Mouse (Mus musculus) liver, postnatal 0 days (tissue): ENCODE measurements around the gene Ndufb2. TPM values are rescaled to one million over a fixed set of nuclear protein-coding genes. Genes with fewer than 3 reads are reported as not detected.

ENCODE experiments used
- ATAC-seq: fragments of 200-750 bp; cut with Nextera tagmentation; 2 replicates; pipeline ENCODE4 v1.8.0; 2017; ENCODE audit warnings: mild to moderate bottlenecking, moderate library complexity
- DNase-seq: peaks from one replicate; pipeline ENCODE4 v3.0.0-alpha.2; 2016
- H3K27ac ChIP-seq: fragments of 300-500 bp; sonication (generic); 2 replicates; pipeline ENCODE4 v1.5.1; 2014; ENCODE audit warnings: antibody characterized with exemption, moderate library complexity, mild to moderate bottlenecking, low read depth
- H3K27me3 ChIP-seq: fragments of 300-500 bp; sonication (generic); 2 replicates; pipeline ENCODE4 v1.6.1; 2014; ENCODE audit warnings: low read length, control low read depth, mixed read lengths; ENCODE audit not compliant: insufficient read depth
- H3K36me3 ChIP-seq: fragments of 300-500 bp; sonication (generic); replicated peaks from 2 replicates; pipeline ENCODE4 v1.6.1; 2014; ENCODE audit warnings: mild to moderate bottlenecking, control low read depth, low read length, moderate library complexity, mixed read lengths; ENCODE audit not compliant: insufficient read depth
- H3K4me1 ChIP-seq: fragments of 300-500 bp; sonication (generic); 2 replicates; pipeline ENCODE4 v1.6.1; 2014; ENCODE audit warnings: antibody characterized with exemption, mild to moderate bottlenecking, control low read depth; ENCODE audit not compliant: insufficient read depth
- H3K4me2 ChIP-seq: fragments of 300-500 bp; sonication (generic); 2 replicates; pipeline ENCODE4 v1.6.1; 2014; ENCODE audit warnings: low read depth, mild to moderate bottlenecking, low read length, moderate library complexity, mixed read lengths
- H3K4me3 ChIP-seq: fragments of 300-500 bp; sonication (generic); 2 replicates; pipeline ENCODE4 v1.5.1; 2014; ENCODE audit warnings: low read depth, low read length
- H3K9ac ChIP-seq: fragments of 300-500 bp; sonication (generic); replicated peaks from 2 replicates; pipeline ENCODE4 v1.6.1; 2014; ENCODE audit warnings: mild to moderate bottlenecking, moderate library complexity
- H3K9me3 ChIP-seq: fragments of 300-500 bp; sonication (generic); 2 replicates; pipeline ENCODE4 v1.6.1; 2016; ENCODE audit warnings: mild to moderate bottlenecking, control low read depth, low read length, mixed read lengths
- CTCF ChIP-seq: sonication (generic); IDR thresholded peaks from 2 replicates; pipeline ENCODE4 v1.5.1; 2016; ENCODE audit warnings: antibody characterized with exemption, low read depth
- EP300 ChIP-seq: IDR thresholded peaks from 2 replicates; pipeline ENCODE4 v1.6.1; 2016; ENCODE audit warnings: antibody characterized with exemption, low read depth, mild to moderate bottlenecking
- WGBS: fragments of 180-500 bp; shearing (Covaris S2); extraction: QIAGEN DNeasy Blood & Tissue Kit; methylation state at CpG from one replicate; pipeline ENCODE4 v1.1.7; 2014; ENCODE audit not compliant: insufficient replicate concordance; 5-methylcytosine and 5-hydroxymethylcytosine counted together
- polyA plus RNA-seq: library from polyadenylated mRNA; unstranded; fragments of >200 nt; fragmentation: Nextera tagmentation; extraction: Ambion mirVana; gene quantifications from 2 replicates; pipeline ENCODE4 v1.2.1, GENCODE M21; 2015

Gene Ndufb2
- 248 and 260 TPM in 2 replicates for polyA plus RNA-seq

- peak within 1 kb of the TSS; percentile 87 for H3K4me2 ChIP-seq
- TF ChIP-seq CTCF (no peak), EP300 (no peak)
- H3K27ac ChIP-seq: peak within 1 kb of the TSS; percentile 81
- peak; percentile 99 for ATAC-seq
- H3K27me3 ChIP-seq: no peaks in the 10 kb centered on the region
- H3K4me1 ChIP-seq: peaks cover 18% of the 10 kb centered on the region
- peaks cover 23% of the 10 kb centered on the region; the same call in 1 of the 2 replicates for H3K36me3 ChIP-seq
- H3K4me3 ChIP-seq: peak within 1 kb of the TSS; percentile 81
- no peaks in the 10 kb centered on the region for H3K9me3 ChIP-seq
- peak within 1 kb of the TSS; percentile 78 for H3K9ac ChIP-seq
- peak; percentile 97 for DNase-seq
- under 1% methylated on average over 53 of the region's 56 CpGs for WGBS
Observed at GRCm38 (mm10) chr6:39592401-39593214, at the start of gene Ndufb2. Gene Ndufb2 (plus strand): TSS chr6:39592574.

GRCm38 (mm10) chr6:39542631-39543597 is 49.5 kb upstream of the Ndufb2 start:
- 0 out of 2 replicates have a peak overlapping the region, but pooled peaks have one; percentile 6 for H3K4me2 ChIP-seq
- H3K9ac ChIP-seq: no peak overlapping the region
- no peaks in the 10 kb centered on the region for H3K9me3 ChIP-seq
- TF ChIP-seq EP300 (no peak), CTCF (no peak)
- 42% methylated on average over 15 of the region's 15 CpGs for WGBS
- no peaks in the 10 kb centered on the region for H3K27me3 ChIP-seq
- no peaks in the 10 kb centered on the region for H3K36me3 ChIP-seq
- H3K4me1 ChIP-seq: peaks cover 11% of the 10 kb centered on the region; the same call in 1 of the 2 replicates
- peak overlapping the region; percentile 9; the same call in 1 of the 2 replicates for H3K27ac ChIP-seq
- DNase-seq: peak; percentile 62
- H3K4me3 ChIP-seq: no peak overlapping the region
- ATAC-seq: peak; percentile 87

GRCm38 (mm10) chr6:39543769-39544420 is 48.5 kb upstream of the Ndufb2 start:
- TF ChIP-seq CTCF: no peak
- TF ChIP-seq EP300: no peak
- 62% methylated on average over 15 of the region's 15 CpGs for WGBS
- no peak overlapping the region for H3K4me3 ChIP-seq
- H3K27me3 ChIP-seq: no peaks in the 10 kb centered on the region
- no peaks in the 10 kb centered on the region for H3K9me3 ChIP-seq
- H3K4me2 ChIP-seq: no peak overlapping the region
- peaks cover 5% of the 10 kb centered on the region; the same call in 1 of the 2 replicates for H3K4me1 ChIP-seq
- H3K36me3 ChIP-seq: no peaks in the 10 kb centered on the region
- DNase-seq (no peak), ATAC-seq (no peak)
- H3K9ac ChIP-seq: no peak overlapping the region
- H3K27ac ChIP-seq: no peak overlapping the region; the same call in 1 of the 2 replicates

GRCm38 (mm10) chr6:39545474-39545873 is 46.9 kb upstream of the Ndufb2 start:
- Histone ChIP-seq H3K4me3 (no peak overlapping the region), H3K4me2 (no peak overlapping the region), H3K9ac (no peak overlapping the region), H3K4me1 (no peaks in the 10 kb centered on the region), H3K9me3 (no peaks in the 10 kb centered on the region), H3K27me3 (no peaks in the 10 kb centered on the region), H3K36me3 (no peaks in the 10 kb centered on the region), H3K27ac (no peak overlapping the region)
- TF ChIP-seq CTCF (no peak), EP300 (no peak)
- DNase-seq: no peak
- WGBS: 88% methylated on average over 7 of the region's 7 CpGs
- ATAC-seq: no peak

GRCm38 (mm10) chr6:39548030-39548429 is 44.3 kb upstream of the Ndufb2 start:
- no peaks in the 10 kb centered on the region for H3K4me1 ChIP-seq
- no peak for DNase-seq
- 65% methylated on average over 5 of the region's 5 CpGs for WGBS
- H3K9ac ChIP-seq: no peak overlapping the region
- H3K27me3 ChIP-seq: no peaks in the 10 kb centered on the region
- H3K9me3 ChIP-seq: no peaks in the 10 kb centered on the region
- no peak overlapping the region for H3K4me3 ChIP-seq
- no peak overlapping the region for H3K4me2 ChIP-seq
- H3K36me3 ChIP-seq: no peaks in the 10 kb centered on the region
- no peak overlapping the region for H3K27ac ChIP-seq
- no peak for ATAC-seq
- TF ChIP-seq CTCF: no peak
- TF ChIP-seq EP300: no peak
